Mouse (Mus musculus): ENCODE results near the gene Tas1r2. TPM values are rescaled to one million over a fixed set of nuclear protein-coding genes. Genes with fewer than 3 reads are reported as not detected.
A peak's percentile ranks its signal among the peaks of the same experiment; 100 is the strongest.

Tas1r2 gene
- total RNA-seq, 2 experiments from 2014 or later = not detected

- no peak for DNase-seq (ENCODE audit: low spot score)
- intact Hi-C loops (cut with DNase I) = loop anchor here (1.0 to 2.0 kb wide), 2 partner anchors 24 to 166 kb away; no protein-coding TSS in a partner anchor
Measured at GRCm38 (mm10) chr4:139636373-139636772, 17.0 kb upstream of the Tas1r2 start.

- DNase-seq (ENCODE audit: low spot score) = no peak
- intact Hi-C loops (cut with DNase I) = loop anchor here (2.0 kb wide), 1 partner anchor 25 kb away; no protein-coding TSS in a partner anchor
Measured at GRCm38 (mm10) chr4:139637847-139638246, 15.5 kb upstream of the Tas1r2 start.

GRCm38 (mm10) chr4:139638356-139638755, 15.0 kb upstream of the Tas1r2 start:
- DNase-seq (ENCODE audit: low spot score) = no peak
- intact Hi-C loops (cut with DNase I) = no loop called here

- no peak for DNase-seq (ENCODE audit: low spot score)
- intact Hi-C loops (cut with DNase I) = no loop called here
Measured at GRCm38 (mm10) chr4:139639801-139640200, 13.5 kb upstream of the Tas1r2 start.

DNA sequence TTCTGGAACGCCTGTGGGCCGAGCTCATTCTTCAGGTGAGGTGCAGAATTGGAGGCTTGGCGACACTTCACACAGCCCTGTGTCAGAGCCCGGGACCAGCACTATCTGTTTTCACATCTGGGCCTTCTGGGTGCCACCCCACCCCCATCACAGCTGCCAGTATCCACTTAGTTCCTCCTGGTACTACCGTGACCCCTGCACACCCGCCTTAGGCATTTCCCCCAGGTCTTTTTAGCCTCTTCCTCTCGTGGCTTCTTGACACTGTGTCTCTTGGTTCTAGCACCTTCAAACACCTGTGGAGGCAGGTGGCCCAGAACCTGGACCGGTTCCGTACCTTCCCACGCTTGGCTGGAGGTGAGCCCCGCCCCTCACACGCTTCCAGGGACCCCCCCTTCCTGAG, 13.0 kb upstream of the Tas1r2 start:
- DNase-seq (ENCODE audit: low spot score) = no peak
- intact Hi-C loops (cut with DNase I) = no loop called here

GRCm38 (mm10) chr4:139640775-139641174, 12.6 kb upstream of the Tas1r2 start:
- intact Hi-C loops (cut with DNase I) = no loop called here

DNA sequence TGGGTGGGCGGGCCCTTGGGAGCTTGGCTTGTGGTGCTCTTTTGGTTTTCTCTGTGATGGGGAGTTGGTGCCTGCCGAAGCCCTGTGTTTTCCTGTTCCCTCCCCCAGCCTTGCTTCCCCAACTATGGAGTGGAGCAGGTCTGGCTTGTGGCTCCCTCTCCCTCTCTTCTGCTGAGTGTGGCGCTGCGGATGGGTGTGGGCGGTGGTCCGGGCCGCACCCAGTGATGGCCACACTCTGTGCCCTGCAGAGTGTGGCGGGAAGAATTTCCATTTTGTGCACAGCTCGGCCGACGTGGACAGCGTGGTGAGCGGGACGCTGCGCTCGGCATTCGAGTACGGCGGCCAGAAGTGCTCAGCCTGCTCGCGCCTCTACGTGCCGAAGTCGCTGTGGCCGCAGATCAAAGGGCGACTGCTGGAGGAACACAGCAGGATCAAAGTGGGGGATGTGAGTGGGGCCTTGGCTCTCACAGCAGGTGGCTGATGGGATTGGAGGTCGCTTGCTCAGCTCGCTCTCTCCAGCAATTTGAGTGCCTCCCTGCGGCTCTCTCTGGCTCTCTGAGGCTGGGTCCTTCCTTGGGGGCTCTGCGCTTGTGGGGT, 11.4 kb upstream of the Tas1r2 start:
- intact Hi-C loops (cut with DNase I) = loop anchor here (2.0 kb wide), 1 partner anchor 217 kb away; no protein-coding TSS in a partner anchor
- no peak for DNase-seq (ENCODE audit: low spot score)

More at GRCm38 (mm10) chr4:139640775-139641174, 12.6 kb upstream of the Tas1r2 start:
- no peak for DNase-seq (ENCODE audit: low spot score)

DNA sequence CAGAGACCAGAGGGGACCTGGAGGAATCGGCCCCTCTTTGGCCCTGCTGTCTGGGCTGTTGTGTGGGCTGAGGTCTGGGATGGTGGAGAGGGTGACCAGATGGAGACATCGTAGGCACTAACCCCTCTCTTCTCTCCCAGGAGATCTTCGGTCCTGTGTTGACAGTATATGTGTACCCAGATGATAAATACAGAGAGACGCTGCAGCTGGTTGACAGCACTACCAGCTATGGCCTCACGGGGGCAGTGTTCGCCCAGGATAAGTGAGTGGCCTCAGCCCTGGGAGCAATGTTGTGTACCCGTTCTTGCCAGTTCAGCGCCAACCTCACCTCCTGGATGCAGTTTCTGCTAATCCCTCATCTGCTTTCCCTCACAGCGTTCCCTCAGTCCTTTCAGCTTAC, 9.4 kb upstream of the Tas1r2 start:
- DNase-seq (ENCODE audit: low spot score) = peak; percentile 21
- intact Hi-C loops (cut with DNase I) = loop anchor here (2.0 kb wide), 2 partner anchors 27 to 215 kb away; no protein-coding TSS in a partner anchor

DNA sequence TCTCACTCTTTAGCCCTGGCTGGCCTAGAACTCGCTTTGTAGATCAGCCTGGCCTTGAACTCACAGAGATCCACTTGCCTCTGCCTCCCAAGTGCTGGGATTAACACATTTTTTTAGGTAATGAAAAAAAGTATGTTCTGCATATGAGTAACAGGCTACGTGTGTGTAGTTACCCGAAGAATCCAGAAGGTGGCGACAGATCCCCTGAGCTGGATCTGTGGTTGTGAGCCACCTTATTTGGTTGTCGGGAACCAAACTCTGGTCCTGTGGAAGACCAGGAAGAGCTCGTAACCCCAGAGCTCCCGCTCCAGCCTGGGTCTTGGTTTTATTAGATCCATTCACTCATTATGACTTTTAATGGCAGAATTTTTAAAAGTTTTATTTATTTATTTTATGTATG, 6.4 kb upstream of the Tas1r2 start:
- intact Hi-C loops (cut with DNase I) = no loop called here
- DNase-seq (ENCODE audit: low spot score) = no peak

DNA sequence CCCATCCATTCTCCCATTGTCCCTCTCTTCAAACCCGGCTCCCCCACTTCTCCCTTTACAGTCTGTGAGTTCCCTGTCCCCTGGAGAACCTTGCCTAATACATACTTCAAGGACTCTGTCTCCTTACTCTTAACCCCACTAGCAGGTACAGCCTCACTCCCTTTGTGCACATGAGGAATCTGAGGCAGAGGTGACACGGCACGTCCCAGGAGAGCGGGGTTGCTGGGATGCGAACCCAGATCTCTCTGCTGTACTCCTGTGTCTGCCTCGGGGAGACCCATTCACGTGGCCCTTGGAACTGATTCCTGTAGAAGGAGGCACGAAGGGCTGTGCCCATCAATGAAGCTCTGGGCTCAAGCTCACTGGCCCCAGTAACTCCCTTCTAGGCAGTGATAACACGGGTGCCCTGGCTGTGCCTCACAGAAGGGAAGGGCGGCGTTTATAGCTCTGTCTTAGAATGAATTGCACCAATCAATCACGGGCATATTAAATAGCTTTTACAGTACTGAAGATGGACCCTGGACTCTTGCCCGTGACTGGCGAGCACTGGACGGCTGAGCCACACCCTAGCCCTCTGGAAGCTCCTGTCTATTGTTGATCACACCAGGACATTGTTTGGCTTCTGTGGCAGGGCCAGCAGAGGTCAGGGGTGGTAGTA, 3.1 kb upstream of the Tas1r2 start:
- intact Hi-C loops (cut with DNase I) = no loop called here
- no peak for DNase-seq (ENCODE audit: low spot score)

- DNase-seq (ENCODE audit: low spot score) = no peak
- intact Hi-C loops (cut with DNase I) = no loop called here
Measured at GRCm38 (mm10) chr4:139650907-139651306, 2.4 kb upstream of the Tas1r2 start.

- intact Hi-C loops (cut with DNase I) = no loop called here
- DNase-seq (ENCODE audit: low spot score) = no peak
Measured at GRCm38 (mm10) chr4:139661897-139662296, 8.6 kb downstream of the Tas1r2 start.

DNA sequence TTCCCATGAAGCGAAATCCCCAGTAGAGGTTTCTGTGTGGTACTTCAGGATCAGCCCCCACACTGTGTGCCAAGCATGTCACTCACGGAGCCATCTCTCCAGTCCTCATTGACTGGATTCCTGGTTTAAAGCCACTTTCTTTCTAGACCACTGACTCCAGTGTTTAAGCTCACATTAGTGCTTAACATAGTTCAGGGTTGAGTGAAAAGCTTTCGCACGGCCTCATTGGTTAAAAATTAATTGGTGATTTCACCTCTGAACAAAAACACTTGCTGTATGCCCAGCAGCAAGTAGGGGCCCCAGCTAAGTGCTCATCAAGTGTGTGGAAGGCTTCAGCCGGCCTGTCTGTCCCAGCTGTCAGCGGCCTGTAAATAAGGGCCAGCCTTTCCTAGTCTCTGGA, 14.3 kb downstream of the Tas1r2 start:
- no peak for DNase-seq (ENCODE audit: low spot score)
- intact Hi-C loops (cut with DNase I) = no loop called here

- intact Hi-C loops (cut with DNase I) = loop anchor here (2.0 kb wide), 1 partner anchor 25 kb away; no protein-coding TSS in a partner anchor
- no peak for DNase-seq (ENCODE audit: low spot score)
Measured at GRCm38 (mm10) chr4:139669847-139670246, 16.5 kb downstream of the Tas1r2 start.

GRCm38 (mm10) chr4:139675696-139676095, 22.4 kb downstream of the Tas1r2 start:
- DNase-seq (ENCODE audit: low spot score) = no peak
- intact Hi-C loops (cut with DNase I) = no loop called here

DNA sequence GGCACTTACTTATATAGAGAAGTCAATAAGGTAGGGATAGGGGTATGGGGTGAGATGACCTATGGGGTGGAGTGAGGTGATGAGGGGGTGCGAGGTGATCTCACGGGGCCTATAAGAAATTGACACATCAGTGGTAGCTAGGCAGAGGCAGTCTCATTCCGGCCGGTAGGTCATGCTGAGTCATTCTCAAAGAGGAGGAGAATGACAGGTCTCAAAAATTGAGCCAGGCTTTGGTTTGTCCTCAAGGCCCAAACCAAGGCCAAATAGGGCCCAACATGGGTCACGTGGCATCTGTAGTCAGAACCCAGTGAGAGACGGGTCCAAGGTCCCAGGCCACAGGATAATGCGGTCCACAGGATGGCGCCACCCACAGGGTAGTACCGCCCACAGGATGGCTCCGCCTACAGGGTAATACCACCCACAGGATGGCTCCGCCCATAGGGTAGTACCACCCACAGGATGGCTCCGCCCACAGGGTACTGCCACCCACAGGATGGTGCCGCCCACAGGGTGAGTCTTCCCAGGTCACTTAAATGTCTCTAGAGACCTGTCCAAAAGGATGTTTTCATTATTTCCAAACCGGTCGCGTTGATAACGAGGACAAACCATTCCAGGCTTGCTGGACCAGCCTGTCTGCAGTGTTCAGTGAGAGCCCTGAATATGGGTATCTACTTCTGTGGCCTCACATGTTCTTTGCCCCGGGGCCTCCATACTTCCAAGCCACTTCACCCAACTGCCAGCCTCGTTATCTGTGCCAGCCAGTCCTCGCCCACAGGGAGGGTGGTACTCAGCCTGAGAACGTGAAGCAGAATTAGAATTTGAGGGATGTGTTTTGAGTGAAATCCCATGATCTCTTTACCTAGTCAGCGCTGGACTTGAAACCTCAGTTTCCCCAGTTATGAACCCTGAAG, 30.6 kb downstream of the Tas1r2 start:
- intact Hi-C loops (cut with DNase I) = loop anchor here (1.0 kb wide), 1 partner anchor 174 kb away; no protein-coding TSS in a partner anchor
- DNase-seq (ENCODE audit: low spot score) = no peak

DNA sequence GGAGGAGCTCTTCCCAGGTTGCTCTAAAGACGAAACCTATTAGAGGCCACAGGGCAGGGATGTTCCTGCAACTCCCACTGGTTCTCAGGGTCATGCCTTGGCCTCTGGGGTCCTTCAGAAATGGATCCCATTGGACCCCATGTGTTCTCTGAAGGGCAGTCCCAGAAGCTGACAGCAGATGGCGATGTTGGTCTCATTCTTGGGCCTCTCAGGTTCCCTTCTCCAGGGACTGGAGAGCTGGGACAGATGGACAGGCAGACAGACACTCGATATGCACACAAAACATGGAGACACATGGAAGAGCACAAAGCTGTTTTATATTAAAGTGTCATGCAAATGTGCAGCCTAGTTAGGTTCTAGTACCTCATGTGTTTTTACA, 31.3 kb downstream of the Tas1r2 start:
- intact Hi-C loops (cut with DNase I) = loop anchor here (1.0 kb wide), 1 partner anchor 174 kb away; no protein-coding TSS in a partner anchor
- no peak for DNase-seq (ENCODE audit: low spot score)

- DNase-seq (ENCODE audit: low spot score) = no peak
- intact Hi-C loops (cut with DNase I) = no loop called here
Measured at GRCm38 (mm10) chr4:139688058-139688457, 34.7 kb downstream of the Tas1r2 start.

DNA sequence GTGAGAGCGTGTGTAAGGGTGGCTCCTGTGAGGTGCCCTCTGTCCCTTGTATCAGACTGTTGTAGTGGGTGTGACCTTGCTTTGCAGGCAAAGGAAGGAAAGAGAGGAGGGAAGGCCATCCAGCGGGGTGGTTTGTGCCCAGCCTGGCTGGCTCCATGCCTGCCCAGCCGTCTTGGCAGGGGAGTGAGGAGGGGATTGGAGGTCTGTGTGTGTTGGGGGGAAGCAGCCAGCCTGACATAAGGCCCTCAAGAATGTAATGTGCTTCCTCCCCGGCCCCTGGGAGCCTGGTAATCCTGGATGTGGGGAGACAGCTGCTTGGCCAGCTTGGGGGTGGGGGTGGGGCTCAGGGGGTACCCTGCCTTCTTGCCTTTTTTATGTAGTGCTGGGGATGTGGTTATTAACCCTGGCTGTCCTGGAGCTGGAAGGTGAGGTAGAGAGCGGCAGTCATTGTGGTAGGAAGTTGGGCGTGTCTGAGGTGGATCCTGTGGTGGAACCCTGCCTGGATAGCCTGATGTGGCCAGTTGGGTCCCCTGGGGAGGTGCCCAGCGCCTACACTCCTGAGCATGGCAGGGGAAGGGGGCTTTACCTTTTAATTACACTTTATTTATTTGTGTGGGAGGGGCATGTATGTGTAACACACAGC, 36.4 kb downstream of the Tas1r2 start:
- intact Hi-C loops (cut with DNase I) = no loop called here
- no peak for DNase-seq (ENCODE audit: low spot score)

GRCm38 (mm10) chr4:139693315-139693714, 40.0 kb downstream of the Tas1r2 start:
- intact Hi-C loops (cut with DNase I) = no loop called here
- DNase-seq (ENCODE audit: low spot score) = no peak
